ENCODE assay signal across 21 mouse cellular contexts in genomic region chr6:112542692-112543091, GRCm38 (mm10). TPM values are rescaled to one million over a fixed set of nuclear protein-coding genes. Genes with fewer than 3 reads are reported as not detected.
"Had no signal": no experiment of that assay in that cellular context is flagged by ENCODE, and none has a peak within 500 bp of the region (broad histone marks: within the 10 kb centered on the region; RNA-seq: fewer than 3 reads in every experiment).

No protein-coding gene starts in this region.

- H3K4me1 ChIP-seq: liver, embryonic 15.5 days; lung, embryonic 15.5 days; midbrain, embryonic 10.5 days; midbrain, embryonic 12.5 days; neural tube, embryonic 12.5 days; stomach, embryonic 15.5 days had no signal

- ATAC-seq: liver, postnatal 0 days; lung, postnatal 0 days had no signal

- H3K4me3 ChIP-seq: liver, embryonic 15.5 days; lung, embryonic 15.5 days; midbrain, embryonic 10.5 days; midbrain, embryonic 12.5 days; neural tube, embryonic 12.5 days; stomach, embryonic 15.5 days had no signal

- H3K36me3 ChIP-seq: liver, embryonic 15.5 days; lung, embryonic 15.5 days; midbrain, embryonic 10.5 days; midbrain, embryonic 12.5 days; neural tube, embryonic 12.5 days; stomach, embryonic 15.5 days had no signal

- H3K9me3 ChIP-seq: liver, embryonic 15.5 days; lung, embryonic 15.5 days; midbrain, embryonic 10.5 days; midbrain, embryonic 12.5 days; neural tube, embryonic 12.5 days; stomach, embryonic 15.5 days had no signal

- H3K27ac ChIP-seq: liver, embryonic 15.5 days; lung, embryonic 15.5 days; macrophage; midbrain, embryonic 10.5 days; midbrain, embryonic 12.5 days; neural tube, embryonic 12.5 days; stomach, embryonic 15.5 days; stomach, postnatal 0 days had no signal

- H3K4me2 ChIP-seq: liver, embryonic 15.5 days; lung, embryonic 15.5 days; midbrain, embryonic 12.5 days; neural tube, embryonic 12.5 days; stomach, embryonic 15.5 days had no signal

- H3K9ac ChIP-seq: liver, embryonic 15.5 days; liver, postnatal 0 days; lung, embryonic 15.5 days; midbrain, embryonic 12.5 days; neural tube, embryonic 12.5 days; stomach, embryonic 15.5 days had no signal

- H3K27me3 ChIP-seq: liver, embryonic 15.5 days; lung, embryonic 15.5 days; midbrain, embryonic 12.5 days; neural tube, embryonic 12.5 days; stomach, embryonic 15.5 days had no signal

- DNase-seq: liver, postnatal 0 days; lung, adult 2 months; lung, postnatal 14 days; lung, postnatal 36 days; midbrain, embryonic 14.5 days; right cerebral cortex, postnatal 14 days; thymus, adult 2 months; thymus, postnatal 25 days; thymus, postnatal 4 days had no signal

RNA-seq across cellular contexts. Expression of gene Oxtr, which starts 52.9 kb away (rescaled TPM):
- total RNA-seq: megakaryocyte-erythroid progenitor cell, adult 5-6 weeks; monocyte, adult 5-6 weeks; neutrophil, adult 5-6 weeks had no signal
- polyA plus RNA-seq: liver, embryonic 15.5 days; macrophage had no signal
